Mouse (Mus musculus): ENCODE measurements around the gene Rassf2.

The Rassf2 gene

GRCm38 (mm10) chr2:132029646-132030417 lies at the start of gene Rassf2:
Gene Rassf2 (minus strand): TSS chr2:132030258.
- peak; percentile 55 for DNase-seq

GRCm38 (mm10) chr2:132079139-132079538 lies 49.1 kb upstream of the Rassf2 start:
- DNase-seq = no peak

GRCm38 (mm10) chr2:132073052-132073451 lies 43.0 kb upstream of the Rassf2 start:
- no peak for DNase-seq

- no peak for DNase-seq
Measured at GRCm38 (mm10) chr2:132069985-132070735, 40.1 kb upstream of the Rassf2 start.

- peak; percentile 27 for DNase-seq
Measured at GRCm38 (mm10) chr2:132064185-132064831, 34.2 kb upstream of the Rassf2 start.

GRCm38 (mm10) chr2:132063776-132064175 lies 33.7 kb upstream of the Rassf2 start:
- DNase-seq = no peak

- DNase-seq = no peak
Measured at GRCm38 (mm10) chr2:132061884-132062283, 31.8 kb upstream of the Rassf2 start.

- no peak for DNase-seq
Measured at GRCm38 (mm10) chr2:132059919-132060318, 29.9 kb upstream of the Rassf2 start.

GRCm38 (mm10) chr2:132055349-132055753 lies 25.3 kb upstream of the Rassf2 start:
- no peak for DNase-seq

- no peak for DNase-seq
Measured at GRCm38 (mm10) chr2:132053824-132054223, 23.8 kb upstream of the Rassf2 start.

- DNase-seq = no peak
Measured at GRCm38 (mm10) chr2:132051798-132052197, 21.7 kb upstream of the Rassf2 start.

GRCm38 (mm10) chr2:132049921-132050320 lies 19.9 kb upstream of the Rassf2 start:
- DNase-seq = no peak

GRCm38 (mm10) chr2:132049491-132049890 lies 19.4 kb upstream of the Rassf2 start:
- no peak for DNase-seq

GRCm38 (mm10) chr2:132048143-132048772 lies 18.2 kb upstream of the Rassf2 start:
- DNase-seq = no peak

GRCm38 (mm10) chr2:132047364-132047763 lies 17.3 kb upstream of the Rassf2 start:
- no peak for DNase-seq

- no peak for DNase-seq
Measured at GRCm38 (mm10) chr2:132046659-132047058, 16.6 kb upstream of the Rassf2 start.

GRCm38 (mm10) chr2:132044320-132045274 lies 14.5 kb upstream of the Rassf2 start:
- DNase-seq = no peak

- peak; percentile 45 for DNase-seq
Measured at GRCm38 (mm10) chr2:132043101-132043621, 13.1 kb upstream of the Rassf2 start.

- no peak for DNase-seq
Measured at GRCm38 (mm10) chr2:132039894-132040293, 9.8 kb upstream of the Rassf2 start.

- no peak for DNase-seq
Measured at GRCm38 (mm10) chr2:132036326-132036725, 6.3 kb upstream of the Rassf2 start.

- DNase-seq = no peak
Measured at GRCm38 (mm10) chr2:132035470-132035835, 5.4 kb upstream of the Rassf2 start.
